Mouse (Mus musculus): ENCODE data around the gene Hoxa10. TPM values are rescaled to one million over a fixed set of nuclear protein-coding genes. Genes with fewer than 3 reads are reported as not detected.

Gene Hoxa10
- polyA plus RNA-seq, 1 experiment: 15.8 TPM

DNA sequence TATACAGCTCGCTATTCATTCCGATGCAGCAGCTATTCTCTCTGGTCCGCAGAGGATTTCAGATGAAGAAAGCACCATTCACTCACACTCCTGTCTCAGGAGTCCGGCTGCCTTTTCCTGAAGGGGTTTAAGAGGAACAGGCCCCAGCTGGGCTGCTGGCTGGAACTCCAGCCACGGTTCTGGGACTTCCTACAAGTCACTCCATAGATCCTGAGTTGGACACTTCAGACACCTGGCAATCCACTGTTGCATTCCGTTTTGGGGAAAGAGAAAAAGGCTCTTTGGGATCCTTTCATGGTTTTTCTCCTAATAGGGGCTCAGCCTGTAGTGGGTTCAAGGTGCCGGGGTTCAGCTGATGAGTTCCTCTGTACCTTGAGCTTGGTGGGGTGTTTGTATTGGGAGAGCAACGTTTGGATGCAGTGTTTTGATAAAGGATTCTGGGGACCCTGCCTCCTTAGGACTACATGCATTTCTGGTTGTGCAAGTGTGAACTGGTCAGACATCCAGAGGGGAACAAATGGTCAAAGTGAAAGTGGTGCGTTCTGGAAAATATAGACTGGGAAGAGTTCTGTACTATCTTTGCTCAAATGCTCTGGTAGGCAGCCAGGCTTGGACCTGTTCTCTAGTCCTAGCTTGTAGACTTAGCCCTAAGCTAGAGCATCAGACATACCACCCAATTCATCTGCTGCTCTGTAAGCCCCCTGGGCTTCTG, 21.3 kb upstream of the Hoxa10 start:
- Histone ChIP-seq H3K4me2 (ENCODE audit: low read depth) (no peak overlapping the region), H3ac (ENCODE audit: control insufficient read depth, insufficient read length) (no peak overlapping the region), H3K4me3 (peak overlapping the region; percentile 29), H3K79me2 (ENCODE audit: control insufficient read depth, insufficient read depth) (no peaks in the 10 kb centered on the region), H3K36me3 (ENCODE audit: control insufficient read depth, insufficient read depth) (no peaks in the 10 kb centered on the region), H3K27me3 (ENCODE audit: control insufficient read depth, insufficient read depth, insufficient read length) (peaks cover 19% of the 10 kb centered on the region)
- no peak for TF ChIP-seq TCF12 (IDR thresholded peaks at IDR 0.05; ENCODE audit: insufficient read depth, poor library complexity, severe bottlenecking)
- TF ChIP-seq POLR2AphosphoS2 (IDR thresholded peaks at IDR 0.05; ENCODE audit: insufficient read length, low read depth): no peak
- TF ChIP-seq TCF3 (IDR thresholded peaks at IDR 0.05; ENCODE audit: insufficient read length, low read depth): no peak
- TF ChIP-seq CEBPB (IDR thresholded peaks at IDR 0.05; ENCODE audit: insufficient read depth, poor library complexity, severe bottlenecking): no peak
- no peak for TF ChIP-seq USF1 (IDR thresholded peaks at IDR 0.05; ENCODE audit: low read depth)
- TF ChIP-seq MAX (IDR thresholded peaks at IDR 0.05; ENCODE audit: low read depth): no peak
- TF ChIP-seq SRF (IDR thresholded peaks at IDR 0.05; ENCODE audit: control insufficient read depth, insufficient read length, low read depth): no peak
- no peak for TF ChIP-seq MYOG (IDR thresholded peaks at IDR 0.05; ENCODE audit: control insufficient read depth in 1 of 3, insufficient read depth in 1 of 3, insufficient read length in 2 of 3, low read depth in 2 of 3)

DNA sequence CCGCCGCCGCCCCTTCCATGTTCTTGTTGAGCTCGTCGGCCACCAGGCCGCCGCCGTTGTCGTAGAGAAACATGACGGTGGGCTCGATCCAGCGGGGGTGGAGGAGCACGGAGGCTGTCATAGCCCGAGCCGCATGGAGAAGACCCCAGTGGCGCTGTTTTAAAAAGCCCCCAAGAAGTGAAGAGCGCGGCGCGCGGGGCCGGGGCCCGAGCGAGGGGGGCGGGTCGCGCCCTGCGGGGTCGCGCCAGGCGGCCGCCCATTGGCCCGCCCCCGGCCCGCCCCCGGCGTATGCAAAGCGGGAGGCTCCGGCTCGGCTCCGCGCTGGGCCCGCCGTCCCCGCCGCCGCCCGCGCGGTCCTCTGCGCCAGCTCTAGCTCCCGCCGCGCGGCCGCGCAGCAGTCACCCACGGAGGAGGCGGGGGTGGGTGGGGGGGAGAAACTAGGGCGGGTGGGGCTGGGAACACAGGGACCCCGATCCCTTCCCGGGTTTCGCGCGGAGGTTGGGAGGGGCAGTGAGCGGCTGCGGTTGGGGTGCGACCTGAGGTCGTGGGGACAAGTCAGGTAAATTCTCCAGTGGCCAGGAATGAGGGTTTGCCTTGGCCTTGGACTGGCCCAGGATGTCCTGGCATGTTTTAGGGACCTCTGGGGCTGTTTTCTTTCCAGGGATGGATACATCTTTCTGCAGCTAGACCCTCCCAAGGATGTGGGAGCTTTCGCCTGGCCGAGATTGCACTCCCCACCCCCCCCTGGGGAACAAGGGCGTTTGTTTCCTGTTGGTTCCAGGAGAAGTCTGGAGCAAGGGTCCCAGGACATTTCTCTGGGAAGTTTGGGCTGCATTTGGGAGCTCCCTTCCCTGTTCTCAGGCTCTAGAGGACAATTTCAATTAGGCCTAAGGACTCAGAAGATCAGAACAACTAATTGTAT, 20.3 kb upstream of the Hoxa10 start, which contains the start of gene Hoxa13:
Gene Hoxa13, minus strand, starts transcription at position 227 of the 922 bp plus-strand sequence.
- H3K79me2 ChIP-seq (ENCODE audit: control insufficient read depth, insufficient read depth): no peaks in the 10 kb centered on the region
- no peaks in the 10 kb centered on the region for H3K36me3 ChIP-seq (ENCODE audit: control insufficient read depth, insufficient read depth)
- peak within 1 kb of the TSS; percentile 20 for H3ac ChIP-seq (ENCODE audit: control insufficient read depth, insufficient read length)
- peak within 1 kb of the TSS; percentile 29 for H3K4me3 ChIP-seq
- TF ChIP-seq CEBPB (IDR thresholded peaks at IDR 0.05; ENCODE audit: insufficient read depth, poor library complexity, severe bottlenecking) (no peak), MAX (IDR thresholded peaks at IDR 0.05; ENCODE audit: low read depth) (no peak), USF1 (IDR thresholded peaks at IDR 0.05; ENCODE audit: low read depth) (no peak), TCF3 (IDR thresholded peaks at IDR 0.05; ENCODE audit: insufficient read length, low read depth) (no peak), POLR2A (IDR thresholded peaks at IDR 0.05; ENCODE audit: insufficient read length, low read depth) (no peak), MYOD1 (IDR thresholded peaks at IDR 0.05; ENCODE audit: control insufficient read depth in 1 of 3, insufficient read length in 2 of 3, low read depth in 2 of 3) (no peak), SRF (IDR thresholded peaks at IDR 0.05; ENCODE audit: control insufficient read depth, insufficient read length, low read depth) (no peak), POLR2AphosphoS2 (IDR thresholded peaks at IDR 0.05; ENCODE audit: insufficient read length, low read depth) (no peak), TCF12 (IDR thresholded peaks at IDR 0.05; ENCODE audit: insufficient read depth, poor library complexity, severe bottlenecking) (no peak), E2F4 (IDR thresholded peaks at IDR 0.05; ENCODE audit: insufficient read depth) (no peak), REST (IDR thresholded peaks at IDR 0.05; ENCODE audit: insufficient read depth, insufficient read length) (no peak), MYOG (IDR thresholded peaks at IDR 0.05; ENCODE audit: control insufficient read depth in 1 of 3, insufficient read depth in 1 of 3, insufficient read length in 2 of 3, low read depth in 2 of 3) (no peak)
- peak within 1 kb of the TSS; percentile 74 for H3K4me2 ChIP-seq (ENCODE audit: low read depth)
- peaks cover 13% of the 10 kb centered on the region for H3K27me3 ChIP-seq (ENCODE audit: control insufficient read depth, insufficient read depth, insufficient read length)

DNA sequence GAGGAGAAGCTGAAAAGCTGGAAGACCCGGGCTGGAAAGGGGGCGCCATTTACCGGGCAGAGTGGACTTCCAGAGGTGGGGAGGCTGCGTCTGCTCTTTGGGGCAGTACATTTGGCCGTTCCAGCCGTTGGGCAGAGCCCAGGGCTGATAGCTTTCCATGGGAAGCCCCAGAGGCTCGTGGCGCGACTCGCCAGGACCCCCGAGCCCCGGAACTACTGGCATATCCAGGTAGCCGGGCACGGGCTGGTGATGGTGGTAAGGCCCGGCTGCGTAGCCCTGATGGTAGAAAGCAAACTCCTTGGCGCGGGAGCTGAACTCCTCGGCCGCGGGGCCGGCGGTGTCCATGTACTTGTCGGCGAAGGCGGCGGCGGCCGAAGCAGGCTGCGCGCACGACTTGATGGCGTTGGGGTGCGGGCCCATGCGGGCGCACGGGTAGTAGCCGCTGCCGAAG, 19.2 kb upstream of the Hoxa10 start:
- TF ChIP-seq MYOD1 (IDR thresholded peaks at IDR 0.05; ENCODE audit: control insufficient read depth in 1 of 3, insufficient read length in 2 of 3, low read depth in 2 of 3): peak in 1 of 3 experiments; percentile 1
- TF ChIP-seq POLR2A (IDR thresholded peaks at IDR 0.05; ENCODE audit: insufficient read length, low read depth): no peak
- H3ac ChIP-seq (ENCODE audit: control insufficient read depth, insufficient read length): peak overlapping the region; percentile 20
- peak overlapping the region; percentile 29 for H3K4me3 ChIP-seq
- no peaks in the 10 kb centered on the region for H3K36me3 ChIP-seq (ENCODE audit: control insufficient read depth, insufficient read depth)
- no peaks in the 10 kb centered on the region for H3K79me2 ChIP-seq (ENCODE audit: control insufficient read depth, insufficient read depth)
- peak overlapping the region; percentile 74 for H3K4me2 ChIP-seq (ENCODE audit: low read depth)
- peaks cover 5% of the 10 kb centered on the region for H3K27me3 ChIP-seq (ENCODE audit: control insufficient read depth, insufficient read depth, insufficient read length)

DNA sequence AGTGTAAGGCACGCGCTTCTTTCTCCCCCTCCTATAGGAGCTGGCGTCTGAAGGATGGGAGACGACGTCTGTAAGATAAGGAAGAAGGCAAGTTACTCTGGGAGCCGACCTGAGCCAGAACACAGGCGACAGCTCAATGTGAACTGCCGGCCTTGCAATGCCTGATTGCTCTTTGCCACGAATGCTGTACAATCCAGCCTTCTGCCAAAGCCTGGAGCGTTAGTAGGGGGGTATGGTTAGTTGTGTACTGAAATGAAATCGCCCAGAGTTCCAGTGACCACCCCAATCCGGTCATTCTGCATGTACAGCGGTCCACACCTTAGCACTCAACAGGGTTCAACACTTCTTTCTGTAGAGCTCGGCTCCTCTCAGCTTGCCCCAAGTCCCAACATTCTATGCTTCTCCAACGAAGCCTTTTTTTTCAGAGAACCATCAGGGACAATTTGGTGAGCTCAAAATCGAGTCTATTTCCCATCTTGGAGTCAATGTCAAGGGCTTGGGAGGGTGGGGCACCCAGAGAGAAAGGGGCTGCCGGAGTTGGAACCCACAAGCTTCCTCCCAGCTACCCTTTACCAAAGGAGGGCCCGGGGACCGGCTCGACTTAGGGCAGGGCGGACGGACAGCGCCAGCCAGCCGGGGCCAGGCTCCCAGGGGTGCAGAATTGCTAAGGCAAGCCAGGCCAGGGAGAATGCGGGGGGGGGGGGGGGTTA, 18.6 kb upstream of the Hoxa10 start:
- peaks cover 5% of the 10 kb centered on the region for H3K27me3 ChIP-seq (ENCODE audit: control insufficient read depth, insufficient read depth, insufficient read length)
- peak overlapping the region; percentile 29 for H3K4me3 ChIP-seq

More for the DNA sequence above, 18.6 kb upstream of the Hoxa10 start:
- TF ChIP-seq POLR2A (IDR thresholded peaks at IDR 0.05; ENCODE audit: insufficient read length, low read depth) (no peak), E2F4 (IDR thresholded peaks at IDR 0.05; ENCODE audit: insufficient read depth) (no peak), CEBPB (IDR thresholded peaks at IDR 0.05; ENCODE audit: insufficient read depth, poor library complexity, severe bottlenecking) (no peak), MAX (IDR thresholded peaks at IDR 0.05; ENCODE audit: low read depth) (no peak), TCF3 (IDR thresholded peaks at IDR 0.05; ENCODE audit: insufficient read length, low read depth) (no peak), SRF (IDR thresholded peaks at IDR 0.05; ENCODE audit: control insufficient read depth, insufficient read length, low read depth) (no peak), USF1 (IDR thresholded peaks at IDR 0.05; ENCODE audit: low read depth) (no peak), TCF12 (IDR thresholded peaks at IDR 0.05; ENCODE audit: insufficient read depth, poor library complexity, severe bottlenecking) (no peak), MYOG (IDR thresholded peaks at IDR 0.05; ENCODE audit: control insufficient read depth in 1 of 3, insufficient read depth in 1 of 3, insufficient read length in 2 of 3, low read depth in 2 of 3) (no peak), MYOD1 (IDR thresholded peaks at IDR 0.05; ENCODE audit: control insufficient read depth in 1 of 3, insufficient read length in 2 of 3, low read depth in 2 of 3) (no peak), REST (IDR thresholded peaks at IDR 0.05; ENCODE audit: insufficient read depth, insufficient read length) (no peak), POLR2AphosphoS2 (IDR thresholded peaks at IDR 0.05; ENCODE audit: insufficient read length, low read depth) (no peak)
- H3K36me3 ChIP-seq (ENCODE audit: control insufficient read depth, insufficient read depth): no peaks in the 10 kb centered on the region
- peak overlapping the region; percentile 74 for H3K4me2 ChIP-seq (ENCODE audit: low read depth)
- peak overlapping the region; percentile 20 for H3ac ChIP-seq (ENCODE audit: control insufficient read depth, insufficient read length)
- H3K79me2 ChIP-seq (ENCODE audit: control insufficient read depth, insufficient read depth): no peaks in the 10 kb centered on the region
